Mouse (Mus musculus) brain, embryonic 14.5 days (tissue): ENCODE measurements around the gene Hist1h3h. TPM values are rescaled to one million over a fixed set of nuclear protein-coding genes. Genes with fewer than 3 reads are reported as not detected.

Experiments used
- DNase-seq: peaks from one replicate; pipeline ENCODE4 v3.0.0-alpha.2; 2011; ENCODE audit warnings: low read depth
- CTCF ChIP-seq: fragments of 200-500 bp; IDR thresholded peaks from 2 replicates; pipeline ENCODE4 v1.5.1; 2012; ENCODE audit warnings: inconsistent platforms, mild to moderate bottlenecking, moderate library complexity, borderline replicate concordance; ENCODE audit not compliant: insufficient read depth, insufficient read length; ENCODE audit errors: extremely low read depth
- POLR2A ChIP-seq: fragments of 200-500 bp; IDR thresholded peaks from 2 replicates; pipeline ENCODE4 v1.6.1; 2012; ENCODE audit warnings: mild to moderate bottlenecking, inconsistent platforms, borderline replicate concordance; ENCODE audit not compliant: poor library complexity, insufficient read depth, insufficient read length, severe bottlenecking; ENCODE audit errors: extremely low read depth
- polyA plus RNA-seq: library from polyadenylated mRNA; depleted of rRNA; stranded (reverse); fragments of >200 nt; gene quantifications from 2 replicates; pipeline ENCODE4 v1.2.3, GENCODE M21; 2012; rRNA removed

Gene Hist1h3h
- polyA plus RNA-seq, 1 experiment: 39.0 TPM

GRCm38 (mm10) chr13:21753524-21754285, 36.2 kb downstream of the Hist1h3h start, which contains the start of the genes Hist1h2ak and Hist1h2bn:
Hist1h2ak (minus strand) TSS chr13:21753827.
Hist1h2bn (plus strand) TSS chr13:21754123.
- DNase-seq: peak; percentile 99
- 0 out of 2 replicates have a peak, but pooled peaks have one; percentile 39 for TF ChIP-seq POLR2A

GRCm38 (mm10) chr13:21754294-21755001, 37.0 kb downstream of the Hist1h3h start:
- DNase-seq: peak; percentile 81

GRCm38 (mm10) chr13:21755707-21756106, 38.2 kb downstream of the Hist1h3h start:
- DNase-seq: no peak
- TF ChIP-seq CTCF (no peak), POLR2A (no peak)

Other genes starting within 250 kb of the Hist1h3h start
- 1.2 TPM in 2 replicates for gene Nkapl, start 249.2 kb upstream of the Hist1h3h start, polyA plus RNA-seq
- 4.7 and 5.7 TPM in 2 replicates for gene Zkscan4, start 238.8 kb upstream of the Hist1h3h start, polyA plus RNA-seq
- not detected in 2 replicates for gene Gm10065, start 238.2 kb upstream of the Hist1h3h start, polyA plus RNA-seq
- 0.24 and 0.55 TPM in 2 replicates for gene AK157302, start 222.4 kb upstream of the Hist1h3h start, polyA plus RNA-seq
- 7.3 and 7.5 TPM in 2 replicates for gene Gm11273, start 216.2 kb upstream of the Hist1h3h start, polyA plus RNA-seq
- 11.4 and 12.0 TPM in 2 replicates for gene Zkscan8, start 186.5 kb upstream of the Hist1h3h start, polyA plus RNA-seq
- gene Olfr1366, start 174.9 kb upstream of the Hist1h3h start, polyA plus RNA-seq: not detected in 2 replicates
- gene Olfr1535, start 157.8 kb upstream of the Hist1h3h start, polyA plus RNA-seq: not detected in 2 replicates
- not detected in 2 replicates for gene Olfr1364, start 135.9 kb upstream of the Hist1h3h start, polyA plus RNA-seq
- not detected in 2 replicates for gene Olfr1362, start 103.6 kb upstream of the Hist1h3h start, polyA plus RNA-seq
- not detected in 2 replicates for gene Olfr11, start 75.1 kb upstream of the Hist1h3h start, polyA plus RNA-seq
- not detected in 2 replicates for gene Olfr1361, start 54.3 kb upstream of the Hist1h3h start, polyA plus RNA-seq
- gene Olfr1360, start 40.3 kb upstream of the Hist1h3h start, polyA plus RNA-seq: not detected in 2 replicates
- gene Olfr1359, start 19.5 kb upstream of the Hist1h3h start, polyA plus RNA-seq: not detected in 2 replicates
- gene Hist1h2bl, start 1.5 kb upstream of the Hist1h3h start, polyA plus RNA-seq: 11.3 and 14.5 TPM in 2 replicates
- 14.3 and 24.3 TPM in 2 replicates for gene Hist1h2ai, start 1.2 kb upstream of the Hist1h3h start, polyA plus RNA-seq
- gene Hist1h2bm, start 4.4 kb downstream of the Hist1h3h start, polyA plus RNA-seq: 17.0 and 18.2 TPM in 2 replicates
- gene Hist1h4j, start 17.4 kb downstream of the Hist1h3h start, polyA plus RNA-seq: 17.8 and 19.9 TPM in 2 replicates
- 20.2 and 29.6 TPM in 2 replicates for gene Hist1h4k, start 32.8 kb downstream of the Hist1h3h start, polyA plus RNA-seq
- 21.4 and 26.4 TPM in 2 replicates for gene Hist1h2ak, start 36.2 kb downstream of the Hist1h3h start, polyA plus RNA-seq
- gene Hist1h2bn, start 36.5 kb downstream of the Hist1h3h start, polyA plus RNA-seq: 13.5 and 30.8 TPM in 2 replicates
- 4.3 and 4.5 TPM in 2 replicates for gene Hist1h1b, start 63.0 kb downstream of the Hist1h3h start, polyA plus RNA-seq
- 35.6 and 40.1 TPM in 2 replicates for gene Hist1h3i, start 65.7 kb downstream of the Hist1h3h start, polyA plus RNA-seq
- 8.8 and 12.7 TPM in 2 replicates for gene Hist1h2an, start 69.6 kb downstream of the Hist1h3h start, polyA plus RNA-seq
- gene Hist1h2bp, start 69.8 kb downstream of the Hist1h3h start, polyA plus RNA-seq: 2.5 TPM in 2 replicates
- gene Hist1h2bq, start 92.5 kb downstream of the Hist1h3h start, polyA plus RNA-seq: 12.6 and 16.3 TPM in 2 replicates
- not detected in 2 replicates for gene Hist1h2ao, start 92.8 kb downstream of the Hist1h3h start, polyA plus RNA-seq
- not detected in 2 replicates for gene Hist1h4m, start 94.1 kb downstream of the Hist1h3h start, polyA plus RNA-seq
- 25.9 and 58.6 TPM in 2 replicates for gene Hist1h4n, start 114.5 kb downstream of the Hist1h3h start, polyA plus RNA-seq
- gene Hist1h2ap, start 115.8 kb downstream of the Hist1h3h start, polyA plus RNA-seq: 71.3 and 78.4 TPM in 2 replicates
- gene Hist1h2br, start 116.1 kb downstream of the Hist1h3h start, polyA plus RNA-seq: 5.6 and 6.6 TPM in 2 replicates
- gene Zfp184, start 227.4 kb downstream of the Hist1h3h start, polyA plus RNA-seq: 14.5 and 14.9 TPM in 2 replicates